In genomic region chr3:79194111-79194793, GRCm38 (mm10) we compare ENCODE assay signal across 16 mouse cellular contexts.
DNase-seq lines count a peak whose midpoint lies in the region; ATAC-seq lines count a peak whose summit lies in the region.
"Had no signal": no experiment of that assay in that cellular context is flagged by ENCODE, and none has a peak within 500 bp of the region (broad histone marks: within the 10 kb centered on the region; RNA-seq: fewer than 3 reads in every experiment).

No protein-coding gene starts in this region.

- peak; percentile 62 for DNase-seq in gastrocnemius, adult 18-20 months (ENCODE audit: low spot score)
- no peak for DNase-seq in gastrocnemius, postnatal 10 days
- peak; percentile 48 to 58 for DNase-seq in lung, adult 18-20 months
- no peak for DNase-seq in lung, postnatal 25 days (ENCODE audit: low spot score)
- peak; percentile 52 for DNase-seq in intestine, embryonic 14.5 days (ENCODE audit: low spot score)
- DNase-seq in MN1 (ENCODE audit: low spot score): no peak
- no peak for DNase-seq in embryo, embryonic 10 days (ENCODE audit: low spot score)
- DNase-seq: adrenal gland, adult 2 months; gastrocnemius, postnatal 14 days; kidney, postnatal 14 days; spleen, adult 18-20 months had no signal

- H3K4me1 ChIP-seq in intestine, embryonic 14.5 days (replicated peaks; ENCODE audit: control insufficient read depth, insufficient read depth, low read length): no peaks in the 10 kb centered on the region; the same call in 1 of the 2 replicates
- H3K4me1 ChIP-seq in stomach, embryonic 15.5 days: 0 out of 2 replicates have a peak, but pooled peaks cover 7% of the 10 kb centered on the region
- H3K4me1 ChIP-seq: forebrain, embryonic 10.5 days had no signal

- ATAC-seq in intestine, embryonic 14.5 days (replicated peaks; ENCODE audit: low FRiP score, low TSS enrichment, low read depth): no peak
- ATAC-seq in stomach, embryonic 15.5 days (ENCODE audit: insufficient read depth, low FRiP score, low read depth): 0 out of 2 replicates have a peak, but pooled peaks have one; percentile 59

- H3K4me3 ChIP-seq in intestine, embryonic 14.5 days (ENCODE audit: low read depth, low read length): no peak overlapping the region
- H3K4me3 ChIP-seq in stomach, embryonic 15.5 days (replicated peaks): no peak overlapping the region
- H3K4me3 ChIP-seq: forebrain, embryonic 10.5 days; hindbrain, embryonic 15.5 days; megakaryocyte, embryonic 14.5 days had no signal

- H3K36me3 ChIP-seq in intestine, embryonic 14.5 days (ENCODE audit: control insufficient read depth, insufficient read depth, low read length): no peaks in the 10 kb centered on the region
- H3K36me3 ChIP-seq in stomach, embryonic 15.5 days: no peaks in the 10 kb centered on the region
- H3K36me3 ChIP-seq: forebrain, embryonic 10.5 days; hindbrain, embryonic 15.5 days had no signal

- no peak overlapping the region for H3K27ac ChIP-seq in intestine, embryonic 14.5 days (ENCODE audit: low read depth)
- peak overlapping the region; percentile 27; the same call in 1 of the 2 replicates for H3K27ac ChIP-seq in stomach, embryonic 15.5 days
- H3K27ac ChIP-seq: forebrain, embryonic 10.5 days; hindbrain, embryonic 15.5 days; liver, embryonic 14.5 days had no signal

- H3K9me3 ChIP-seq in intestine, embryonic 14.5 days (ENCODE audit: control insufficient read depth, low read length): no peaks in the 10 kb centered on the region
- no peaks in the 10 kb centered on the region for H3K9me3 ChIP-seq in stomach, embryonic 15.5 days
- H3K9me3 ChIP-seq: forebrain, embryonic 10.5 days; hindbrain, embryonic 15.5 days; megakaryocyte, embryonic 14.5 days had no signal

- H3K9ac ChIP-seq in intestine, embryonic 14.5 days (ENCODE audit: low read length): no peak overlapping the region
- H3K9ac ChIP-seq in stomach, embryonic 15.5 days: no peak overlapping the region
- H3K9ac ChIP-seq: hindbrain, embryonic 15.5 days; liver, embryonic 14.5 days had no signal

- 80% methylated on average over 8 of the region's 8 CpGs for WGBS in intestine, embryonic 14.5 days
- WGBS in stomach, embryonic 15.5 days: 70% methylated on average over 8 of the region's 8 CpGs

- H3K27me3 ChIP-seq in intestine, embryonic 14.5 days (replicated peaks; ENCODE audit: control insufficient read depth, insufficient read depth, low read length): no peaks in the 10 kb centered on the region
- H3K27me3 ChIP-seq in stomach, embryonic 15.5 days (replicated peaks): no peaks in the 10 kb centered on the region
- H3K27me3 ChIP-seq: hindbrain, embryonic 15.5 days; megakaryocyte, embryonic 14.5 days had no signal

- no peak overlapping the region for H3K4me2 ChIP-seq in intestine, embryonic 14.5 days (ENCODE audit: low read length)
- H3K4me2 ChIP-seq in stomach, embryonic 15.5 days: no peak overlapping the region
- H3K4me2 ChIP-seq: hindbrain, embryonic 15.5 days had no signal

Comparison
In these comparisons a context has a peak if more than half of its experiments do, and no peak if none do; other contexts are left out.
1. DNase-seq: peak in gastrocnemius, adult 18-20 months (single experiment), lung, adult 18-20 months (2 of 2) and intestine, embryonic 14.5 days (single experiment); none in gastrocnemius, postnatal 10 days (single experiment), lung, postnatal 25 days (single experiment), MN1 (single experiment) and embryo, embryonic 10 days (single experiment).